Comparison of ENCODE assay signal across 9 mouse cellular contexts in genomic region chr6:58867858-58868257, GRCm38 (mm10). TPM values are rescaled to one million over a fixed set of nuclear protein-coding genes. Genes with fewer than 3 reads are reported as not detected.
A peak's percentile ranks its signal among the peaks of the same experiment; 100 is the strongest.
DNase-seq lines count a peak whose midpoint lies in the region; ATAC-seq and TF ChIP-seq lines count a peak whose summit lies in the region.
"Not testable (repeated sequence)": the region's sequence is repeated elsewhere in the genome, so short reads cannot be mapped to it uniquely, and the experiment has no call there.
"Had no signal": no experiment of that assay in that cellular context is flagged by ENCODE, and none has a peak within 500 bp of the region (broad histone marks: within the 10 kb centered on the region; RNA-seq: fewer than 3 reads in every experiment).

No protein-coding gene starts in this region.

- H3K4me2 ChIP-seq in heart, embryonic 15.5 days: not testable (repeated sequence)

- intact Hi-C loops in gastrocnemius, adult 2 months (cut with DNase I); heart, postnatal 10 days (cut with DNase I): not testable (repeated sequence)

- not testable (repeated sequence) for H3K27ac ChIP-seq in gastrocnemius, adult 2 months
- H3K27ac ChIP-seq in heart, embryonic 15.5 days: peak overlapping the region; percentile 17; the same call in 1 of the 2 replicates

- H3K36me3 ChIP-seq in heart, embryonic 15.5 days: not testable (repeated sequence)

- not testable (repeated sequence) for H3K9ac ChIP-seq in heart, embryonic 15.5 days

- H3K27me3 ChIP-seq in heart, embryonic 15.5 days: not testable (repeated sequence)

- peak; percentile 34 for DNase-seq in gastrocnemius, adult 2 months
- DNase-seq in heart, adult 8-10 months (ENCODE audit: low spot score): peak; percentile 14
- DNase-seq in heart, postnatal 10 days: peak; percentile 12 to 46
- DNase-seq in left cerebral cortex, adult 18-20 months (ENCODE audit: low spot score in 2 of 2): peak; percentile 22 to 44
- peak; percentile 53 for DNase-seq in right cerebral cortex, adult 18-20 months

- peaks cover 15% of the 10 kb centered on the region for H3K4me1 ChIP-seq in heart, embryonic 15.5 days (replicated peaks)

- H3K4me3 ChIP-seq in gastrocnemius, adult 2 months; heart, embryonic 15.5 days: not testable (repeated sequence)

- peak; percentile 44 for ATAC-seq in frontal cortex, adult (ENCODE audit: low TSS enrichment)
- ATAC-seq in heart, embryonic 15.5 days (replicated peaks; ENCODE audit: insufficient number of reproducible peaks, insufficient read depth, low FRiP score, low read depth): not testable (repeated sequence)

- H3K9me3 ChIP-seq in heart, embryonic 15.5 days (replicated peaks): not testable (repeated sequence)

- 57% methylated on average over 6 of the region's 6 CpGs for WGBS in heart, embryonic 15.5 days

- TF ChIP-seq CTCF in gastrocnemius, adult 2 months (IDR thresholded peaks at IDR 0.05): not testable (repeated sequence)

RNA-seq across cellular contexts. Expression of gene Herc3, which starts 36.6 kb away (rescaled TPM):
- total RNA-seq in gastrocnemius, adult 2 months (2021): 10 to 100 TPM; 26.8 to 65.5 TPM
- total RNA-seq in heart, adult 8-10 months (2022): 10 to 100 TPM; 29.4 to 83.7 (median 46.4) TPM
- polyA plus RNA-seq in heart, embryonic 15.5 days (2015; fragmentation: Nextera tagmentation; extraction: Ambion mirVana): 40.5 and 47.1 TPM in 2 replicates
- 100 to 1,000 TPM in 1 of 2 experiments, 10 to 100 TPM in 1; 93.1 to 102 TPM for total RNA-seq in heart, postnatal 10 days (2021)
- total RNA-seq in left cerebral cortex, adult 18-20 months (2021): 100 to 1,000 TPM; 263 to 314 TPM

RNA-seq across cellular contexts. Expression of gene Nap1l5, which starts 39.0 kb away (rescaled TPM):
- total RNA-seq in gastrocnemius, adult 2 months (2021): under 1 TPM; 0.15 to 0.20 TPM
- total RNA-seq in heart, adult 8-10 months (2022): 1 to 10 TPM in 2 of 4 experiments, under 1 TPM in 2; 0.86 to 1.6 (median 1.1) TPM
- polyA plus RNA-seq in heart, embryonic 15.5 days (2015; fragmentation: Nextera tagmentation; extraction: Ambion mirVana): 1.1 and 1.8 TPM in 2 replicates
- total RNA-seq in heart, postnatal 10 days (2021): under 1 TPM; 0.30 to 0.62 TPM
- total RNA-seq in left cerebral cortex, adult 18-20 months (2021): 100 to 1,000 TPM; 351 to 372 TPM
- total RNA-seq: common myeloid progenitor, adult 5-6 weeks; MEL had no signal

Comparison
In these comparisons a context has a peak if more than half of its experiments do, and no peak if none do; other contexts are left out.
1. RNA of gene Nap1l5, which starts 39.0 kb away (total RNA-seq): 351 to 372 TPM in left cerebral cortex, adult 18-20 months; 0.86 to 1.6 TPM in heart, adult 8-10 months, 0.30 to 0.62 TPM in heart, postnatal 10 days and 0.15 to 0.20 TPM in gastrocnemius, adult 2 months; every median in the first group is over 100 times any median in the second.
2. Peak in every context shown above with its lines, with median percentiles within 50 percentile points of each other: DNase-seq.